Mouse (Mus musculus) olfactory bulb, adult 2 months (tissue): ENCODE data around the gene Ip6k3.

Experiments
- CTCF ChIP-seq: fragments of 200-500 bp; IDR thresholded peaks from 2 replicates; pipeline ENCODE4 v1.5.1; 2012; ENCODE audit warnings: low read depth, mild to moderate bottlenecking, low read length, moderate library complexity; ENCODE audit not compliant: insufficient read depth
- POLR2A ChIP-seq: fragments of 200-500 bp; IDR thresholded peaks from 2 replicates; pipeline ENCODE4 v1.6.1; 2012; ENCODE audit warnings: mild to moderate bottlenecking, low read depth, low read length, moderate library complexity; ENCODE audit not compliant: insufficient read depth

DNA sequence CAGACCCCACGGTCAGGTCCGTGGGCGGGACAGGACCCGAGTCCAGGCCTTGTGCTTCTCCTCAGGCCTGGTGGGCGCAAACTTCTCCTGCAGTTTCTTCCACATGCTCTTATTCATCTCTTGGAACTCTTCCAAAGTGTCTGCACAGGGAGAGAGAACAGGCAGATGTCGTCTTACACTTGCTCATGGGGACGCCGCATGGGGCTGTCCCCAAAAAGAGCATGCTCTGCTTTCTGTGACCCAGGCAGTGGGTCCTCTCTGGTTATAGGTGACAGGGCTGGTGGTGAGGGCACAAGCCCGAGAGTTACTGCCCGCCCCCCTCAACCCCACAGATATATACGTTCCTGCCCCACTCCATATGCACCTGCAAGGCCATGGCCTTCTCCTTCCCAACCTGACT, 44.9 kb downstream of the Ip6k3 start:
- no peak for TF ChIP-seq CTCF
- TF ChIP-seq POLR2A = no peak
